Mouse (Mus musculus) embryo, embryonic 10 days (tissue): Measurements from ENCODE around the gene Hoxb7.
A peak's percentile ranks its signal among the peaks of the same experiment; 100 is the strongest.

ENCODE experiments used
- DNase-seq: peaks from one replicate; pipeline ENCODE4 v3.0.0-alpha.2; 2015; ENCODE audit warnings: low spot score

Hoxb7 gene

GRCm38 (mm10) chr11:96285771-96286738, at the start of gene Hoxb7:
Gene Hoxb7, plus strand, starts transcription at chr11:96286623.
- peak; percentile 79 for DNase-seq

- DNase-seq, result peak; percentile 76
Observed at GRCm38 (mm10) chr11:96240211-96240610, 46.2 kb upstream of the Hoxb7 start.

GRCm38 (mm10) chr11:96250901-96251300, 35.5 kb upstream of the Hoxb7 start:
- DNase-seq, result peak; percentile 63

- peak; percentile 36 for DNase-seq
Observed at GRCm38 (mm10) chr11:96251480-96252031, 34.9 kb upstream of the Hoxb7 start.

- no peak for DNase-seq
Observed at GRCm38 (mm10) chr11:96252541-96253120, 33.8 kb upstream of the Hoxb7 start.

- no peak for DNase-seq
Observed at GRCm38 (mm10) chr11:96254221-96254620, 32.2 kb upstream of the Hoxb7 start.

GRCm38 (mm10) chr11:96255111-96255995, 31.1 kb upstream of the Hoxb7 start:
- peak; percentile 43 for DNase-seq

- no peak for DNase-seq
Observed at GRCm38 (mm10) chr11:96255996-96256445, 30.4 kb upstream of the Hoxb7 start.

GRCm38 (mm10) chr11:96257141-96257540, 29.3 kb upstream of the Hoxb7 start:
- DNase-seq, result no peak

GRCm38 (mm10) chr11:96259038-96259437, 27.4 kb upstream of the Hoxb7 start:
- no peak for DNase-seq

- no peak for DNase-seq
Observed at GRCm38 (mm10) chr11:96259511-96259910, 26.9 kb upstream of the Hoxb7 start.

- DNase-seq, result peak; percentile 76
Observed at GRCm38 (mm10) chr11:96260310-96260970, 26.0 kb upstream of the Hoxb7 start.

GRCm38 (mm10) chr11:96261323-96261890, 25.0 kb upstream of the Hoxb7 start:
- DNase-seq, result peak; percentile 96

GRCm38 (mm10) chr11:96262262-96262830, 24.1 kb upstream of the Hoxb7 start:
- DNase-seq, result no peak

- peak; percentile 26 for DNase-seq
Observed at GRCm38 (mm10) chr11:96263636-96264389, 22.6 kb upstream of the Hoxb7 start.

- DNase-seq, result peak; percentile 47
Observed at GRCm38 (mm10) chr11:96264390-96265020, 21.9 kb upstream of the Hoxb7 start.

GRCm38 (mm10) chr11:96265954-96266353, 20.5 kb upstream of the Hoxb7 start:
- no peak for DNase-seq

GRCm38 (mm10) chr11:96267021-96267920, 19.2 kb upstream of the Hoxb7 start:
- DNase-seq, result no peak
